Mouse (Mus musculus) thymus, adult 2 months (tissue): ENCODE data around the gene Ssh2.

Experiments used
- CTCF ChIP-seq: fragments of 200-500 bp; IDR thresholded peaks from 2 replicates; pipeline ENCODE4 v1.5.1; 2012; ENCODE audit warnings: mild to moderate bottlenecking, control low read depth, low read length, moderate library complexity, borderline replicate concordance; ENCODE audit not compliant: control insufficient read depth, poor library complexity, insufficient read depth; ENCODE audit errors: extremely low read depth
- POLR2A ChIP-seq: fragments of 200-500 bp; IDR thresholded peaks from 2 replicates; pipeline ENCODE4 v1.6.1; 2012; ENCODE audit warnings: mild to moderate bottlenecking, low read length, control low read depth, moderate library complexity; ENCODE audit not compliant: control insufficient read depth, poor library complexity, insufficient read depth; ENCODE audit errors: extremely low read depth

DNA sequence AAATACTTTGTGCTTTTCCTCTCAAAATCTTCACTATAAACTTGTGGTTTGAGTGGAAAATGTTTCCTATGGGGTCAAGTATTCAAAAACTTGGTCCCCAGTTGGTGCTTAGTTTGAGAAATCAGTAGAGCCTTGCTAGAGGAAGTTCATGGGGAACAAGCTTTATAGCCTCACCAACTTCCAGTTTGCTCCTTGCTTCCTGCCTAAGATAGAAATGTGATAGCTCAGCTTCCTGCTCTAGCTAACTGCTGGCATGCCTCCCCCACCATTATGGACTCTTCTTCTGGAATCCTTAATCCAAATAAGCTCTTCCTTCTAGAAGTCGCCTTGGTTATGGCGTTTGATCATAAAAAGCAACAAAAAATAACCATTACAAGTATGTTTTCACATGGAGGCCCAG lies 190.2 kb downstream of the Ssh2 start:
- TF ChIP-seq CTCF (no peak), POLR2A (no peak)
